Mouse (Mus musculus) testis, adult 2 months (tissue): Measurements from ENCODE around the gene Cdk2.
"Not testable (repeated sequence)": the region's sequence is repeated elsewhere in the genome, so short reads cannot be mapped to it uniquely, and the experiment has no call there.

Experiments used
- CTCF ChIP-seq: fragments of 200-500 bp; IDR thresholded peaks from 2 replicates; pipeline ENCODE4 v1.5.1; 2012; ENCODE audit warnings: low read depth, mild to moderate bottlenecking, inconsistent platforms, low read length, moderate library complexity; ENCODE audit not compliant: control insufficient read depth, insufficient read depth, insufficient replicate concordance
- POLR2A ChIP-seq: fragments of 200-500 bp; IDR thresholded peaks from 2 replicates; pipeline ENCODE4 v1.6.1; 2012; ENCODE audit warnings: low read depth, mild to moderate bottlenecking, inconsistent platforms, low read length, moderate library complexity; ENCODE audit not compliant: control insufficient read depth

DNA sequence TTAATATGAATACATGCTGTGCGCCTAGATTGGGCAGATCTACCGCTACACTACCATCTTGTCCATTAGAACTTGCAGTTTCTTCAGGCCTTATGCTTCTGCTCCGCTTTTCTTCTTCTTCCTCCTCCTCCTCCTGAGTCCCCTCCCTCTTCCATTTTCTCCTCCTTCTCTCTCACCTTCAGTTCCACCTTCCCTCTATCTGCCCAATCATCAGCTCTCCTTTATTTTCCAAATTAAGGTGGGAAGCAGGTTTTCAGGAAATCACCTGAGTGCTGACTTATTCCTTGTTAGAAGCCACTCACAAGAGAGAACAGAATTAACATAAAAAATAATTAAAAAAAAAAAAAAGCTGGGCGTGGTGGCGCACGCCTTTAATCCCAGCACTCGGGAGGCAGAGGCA is 6.5 kb upstream of the Cdk2 start:
- TF ChIP-seq CTCF, POLR2A: not testable (repeated sequence)
